Mouse (Mus musculus) embryonic fibroblast, embryonic 13.5 days (primary cell): Measurements from ENCODE around the gene Hbp1. TPM values are rescaled to one million over a fixed set of nuclear protein-coding genes. Genes with fewer than 3 reads are reported as not detected.

ENCODE experiments used
- H3K27ac ChIP-seq: 2 replicates; pipeline ENCODE4 v1.5.1; 2012; ENCODE audit warnings: low read length, control low read depth, inconsistent platforms; ENCODE audit not compliant: insufficient read depth
- H3K4me1 ChIP-seq: 2 replicates; pipeline ENCODE4 v1.6.1; 2011; ENCODE audit warnings: low read length; ENCODE audit not compliant: control insufficient read depth, insufficient read depth
- H3K4me3 ChIP-seq: 2 replicates; pipeline ENCODE4 v1.5.1; 2011; ENCODE audit warnings: mild to moderate bottlenecking, control low read depth, low read length; ENCODE audit not compliant: insufficient read depth
- CTCF ChIP-seq: IDR thresholded peaks from 2 replicates; pipeline ENCODE4 v1.5.1; 2011; ENCODE audit warnings: mild to moderate bottlenecking, control low read depth, low read length, moderate library complexity, borderline replicate concordance; ENCODE audit not compliant: insufficient read depth
- POLR2A ChIP-seq: IDR thresholded peaks from 2 replicates; pipeline ENCODE4 v1.6.1; 2011; ENCODE audit warnings: low read depth, mild to moderate bottlenecking, control low read depth, low read length, moderate library complexity
- polyA plus RNA-seq: library from polyadenylated mRNA; stranded (reverse); fragments of >200 nt; gene quantifications from 2 replicates; pipeline ENCODE4 v1.2.4, GENCODE M21; 2011; ENCODE audit warnings: low read depth; ENCODE audit not compliant: missing spikeins, insufficient read length

Hbp1 gene
- polyA plus RNA-seq, 1 experiment: 104 TPM

DNA sequence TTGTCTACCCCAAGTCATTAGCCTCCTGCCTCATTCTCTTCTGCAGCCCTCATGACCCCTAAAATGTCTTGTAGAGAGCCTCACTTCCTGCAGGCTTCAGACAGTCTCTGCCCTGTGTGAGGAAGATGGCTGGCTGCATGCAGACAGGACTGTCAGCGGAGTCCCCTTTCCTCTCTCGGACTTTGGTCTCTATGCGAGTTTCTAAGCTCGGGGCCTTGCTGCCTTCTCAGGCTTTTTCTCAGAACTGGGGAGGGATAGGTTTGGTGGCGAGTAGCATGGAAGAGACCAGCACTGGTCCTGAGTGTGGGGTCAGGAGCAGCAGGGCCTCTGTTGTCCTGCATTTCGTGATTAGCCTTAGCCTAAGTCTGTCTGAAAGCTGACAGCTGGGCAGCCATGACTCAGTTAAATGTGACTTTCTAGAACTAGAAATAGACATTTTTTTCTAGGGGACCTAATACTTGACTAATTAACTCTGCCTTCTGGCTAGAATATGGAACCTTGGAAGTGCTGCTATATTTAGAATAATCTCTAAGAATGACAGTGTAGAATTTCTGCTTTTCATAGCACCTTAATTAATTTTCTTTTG lies 37.3 kb downstream of the Hbp1 start:
- TF ChIP-seq POLR2A: no peak
- no peak overlapping the region for H3K27ac ChIP-seq
- H3K4me3 ChIP-seq: no peak overlapping the region
- H3K4me1 ChIP-seq: no peaks in the 10 kb centered on the region

DNA sequence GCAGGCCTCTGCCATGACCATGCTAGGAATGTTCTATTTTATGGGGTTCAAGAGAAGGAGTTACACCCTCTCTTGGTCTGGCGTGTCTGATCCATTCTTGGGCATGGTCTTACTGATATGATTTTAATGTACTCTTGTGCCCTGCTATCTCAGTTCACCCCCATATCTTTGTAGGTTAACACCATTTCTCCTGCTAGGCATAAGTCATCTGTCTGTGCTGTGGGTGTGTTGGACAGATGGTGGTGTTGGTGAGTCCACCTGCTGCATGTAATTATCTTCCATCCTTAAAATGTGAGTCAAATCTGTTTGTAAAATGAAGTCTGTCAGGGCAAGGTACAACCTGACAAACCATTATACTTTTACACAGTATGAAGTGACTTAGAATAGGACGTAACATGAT lies 42.9 kb downstream of the Hbp1 start:
- no peak for TF ChIP-seq POLR2A
- TF ChIP-seq CTCF: no peak

DNA sequence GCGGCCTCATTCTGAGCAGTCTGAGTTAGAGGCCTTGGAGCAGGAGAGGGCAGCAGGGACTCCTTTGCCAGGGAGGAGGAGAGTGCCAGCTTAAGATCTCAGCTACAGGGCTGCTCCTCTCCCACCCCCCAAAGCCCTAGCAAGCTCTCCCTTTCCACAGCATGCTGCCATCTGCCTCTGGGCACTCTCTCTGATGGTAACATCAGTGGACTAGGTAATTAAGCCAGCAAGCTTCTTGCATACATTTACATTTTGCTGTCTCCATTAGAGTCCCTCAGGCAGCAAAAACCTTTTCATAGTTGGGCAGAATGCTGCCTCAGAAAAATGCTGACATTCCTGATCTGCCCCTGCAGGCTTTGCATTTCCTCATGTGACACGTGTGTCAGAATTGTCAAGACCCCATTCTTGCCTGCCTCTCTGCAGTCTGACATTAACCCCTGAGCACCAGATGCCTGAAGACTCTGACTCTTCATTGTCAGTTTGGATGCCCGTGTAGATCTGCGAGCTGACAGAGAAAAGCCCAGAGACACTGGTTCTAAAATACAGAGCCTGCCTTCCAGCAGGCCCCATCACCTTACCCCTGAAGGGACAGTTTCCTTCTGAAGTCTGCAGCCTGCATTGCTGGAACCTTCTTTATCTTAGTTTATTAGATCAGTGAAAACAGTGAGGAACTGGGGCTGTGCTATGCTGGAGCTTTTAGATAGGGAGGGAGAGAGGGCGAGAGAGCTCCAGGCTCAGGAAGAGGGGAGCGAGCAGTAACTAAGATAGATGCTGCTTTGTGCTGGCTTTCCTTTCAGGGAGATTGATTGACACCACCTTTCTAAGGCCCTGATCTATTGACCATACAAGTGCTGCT lies 44.4 kb downstream of the Hbp1 start:
- TF ChIP-seq POLR2A (no peak), CTCF (no peak)
- Histone ChIP-seq H3K4me3 (no peak overlapping the region), H3K4me1 (no peaks in the 10 kb centered on the region), H3K27ac (no peak overlapping the region)

More for the DNA sequence above, 42.9 kb downstream of the Hbp1 start:
- Histone ChIP-seq H3K27ac (no peak overlapping the region), H3K4me1 (no peaks in the 10 kb centered on the region), H3K4me3 (no peak overlapping the region)

DNA sequence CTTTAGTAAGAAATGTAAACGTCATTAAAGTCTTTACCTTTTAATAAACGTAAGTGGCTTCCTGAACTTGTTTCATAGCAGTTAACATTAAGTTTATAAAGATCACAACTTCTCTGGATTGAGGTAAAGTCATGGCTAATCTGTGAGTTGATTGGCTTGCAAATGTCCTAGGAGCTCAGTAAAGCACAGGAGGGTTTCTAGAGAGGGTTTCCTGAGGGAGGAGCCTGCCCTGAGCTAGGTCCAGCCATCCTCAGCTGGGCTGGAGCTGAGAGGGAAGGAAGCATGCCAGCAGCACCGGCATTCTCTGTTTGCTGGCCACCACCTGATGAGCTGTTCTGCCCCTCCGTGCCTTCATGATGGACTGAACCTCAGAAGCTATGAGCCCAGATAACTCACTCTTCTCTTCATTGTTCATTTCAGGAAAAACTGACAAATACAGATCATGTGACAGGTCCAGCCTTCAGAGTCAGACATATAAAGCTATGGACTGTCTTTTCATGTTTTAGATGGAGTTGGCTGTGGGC lies 49.9 kb downstream of the Hbp1 start:
- TF ChIP-seq POLR2A: no peak
- no peak for TF ChIP-seq CTCF
- Histone ChIP-seq H3K27ac (no peak overlapping the region), H3K4me1 (no peaks in the 10 kb centered on the region; the same call in 1 of the 2 replicates), H3K4me3 (no peak overlapping the region)

DNA sequence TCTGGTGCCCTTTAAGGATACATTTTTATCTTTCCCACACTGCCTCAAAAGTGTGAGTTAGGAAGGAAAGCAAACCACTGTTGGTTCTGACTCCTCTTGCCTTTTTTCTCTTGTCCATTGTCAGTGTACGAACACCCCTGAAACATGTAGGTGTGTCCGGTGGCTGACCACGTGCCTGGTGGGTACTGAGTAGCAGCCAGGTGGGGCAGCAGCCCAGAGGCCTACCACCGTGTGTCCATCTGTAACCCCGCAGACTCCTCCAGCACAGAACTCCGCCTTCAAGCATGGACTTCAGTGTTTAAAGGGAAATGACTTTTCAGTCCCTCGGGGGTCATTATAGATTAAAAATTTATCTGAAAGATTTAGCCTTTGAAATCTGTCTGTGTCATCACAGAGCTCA lies 52.9 kb downstream of the Hbp1 start:
- no peak overlapping the region for H3K4me3 ChIP-seq
- H3K4me1 ChIP-seq: no peaks in the 10 kb centered on the region; the same call in 1 of the 2 replicates
- TF ChIP-seq CTCF (no peak), POLR2A (no peak)
- no peak overlapping the region for H3K27ac ChIP-seq

DNA sequence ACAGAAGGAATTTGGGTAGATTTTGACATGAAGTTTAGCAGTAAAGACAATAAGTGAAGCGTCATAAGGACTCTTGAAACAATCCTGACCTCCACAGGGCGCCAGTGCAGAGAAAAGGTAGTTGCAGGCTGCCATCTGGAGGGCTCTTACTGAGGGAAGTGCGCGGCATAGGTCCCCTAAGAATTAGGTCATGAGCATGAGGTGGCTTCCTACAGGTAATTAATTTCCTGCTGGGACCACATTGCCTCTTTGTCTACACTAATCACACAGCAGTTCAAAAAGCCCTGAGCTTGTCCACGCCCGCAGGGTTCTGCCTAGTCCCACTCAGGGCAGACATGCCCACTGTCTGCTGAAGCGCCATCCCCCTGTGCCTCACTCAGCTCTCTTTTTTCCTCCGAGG lies 53.3 kb downstream of the Hbp1 start:
- H3K4me3 ChIP-seq: no peak overlapping the region
- H3K27ac ChIP-seq: no peak overlapping the region
- TF ChIP-seq POLR2A: no peak
- TF ChIP-seq CTCF: no peak
- no peaks in the 10 kb centered on the region; the same call in 1 of the 2 replicates for H3K4me1 ChIP-seq

DNA sequence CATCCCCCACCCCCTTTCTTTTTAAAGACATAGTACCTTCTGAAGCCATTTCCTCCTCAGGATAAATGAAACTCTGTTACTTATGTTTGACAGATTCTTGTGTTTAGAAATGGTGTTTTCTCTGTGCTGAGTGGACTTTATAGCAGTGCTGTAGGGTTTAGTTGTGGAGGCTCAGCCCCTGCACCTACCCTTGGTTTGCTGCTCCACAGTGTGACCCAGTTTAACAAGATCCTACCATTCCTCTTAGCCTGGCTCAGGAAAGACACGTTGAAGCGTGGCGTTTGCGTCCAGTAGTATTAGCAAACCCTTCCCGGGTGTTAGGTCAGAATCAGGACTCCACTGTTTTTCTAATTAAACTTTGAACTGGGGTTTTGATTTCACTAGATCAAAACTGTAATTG lies 54.0 kb downstream of the Hbp1 start:
- no peak overlapping the region for H3K4me3 ChIP-seq
- TF ChIP-seq POLR2A (no peak), CTCF (no peak)
- no peaks in the 10 kb centered on the region; the same call in 1 of the 2 replicates for H3K4me1 ChIP-seq
- no peak overlapping the region for H3K27ac ChIP-seq

DNA sequence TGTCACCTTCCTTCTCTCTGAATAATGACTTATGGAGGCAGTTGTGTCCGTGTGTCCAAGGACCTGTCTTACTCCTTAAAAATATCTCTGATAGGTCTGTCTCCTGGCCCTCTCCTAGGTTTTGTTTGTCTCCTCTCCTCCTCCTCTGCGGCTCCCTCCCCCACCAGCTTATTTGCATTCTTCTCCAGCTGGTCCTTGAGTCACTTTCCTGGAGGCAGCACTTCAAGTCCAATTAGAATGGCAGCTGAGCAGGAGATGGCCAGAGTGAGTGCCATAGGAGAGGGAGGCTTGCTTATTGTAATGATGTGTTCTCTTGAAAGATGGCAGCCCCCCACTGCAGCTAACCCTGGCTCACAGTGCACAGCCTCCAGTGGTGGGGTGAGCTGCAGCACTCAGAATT lies 54.4 kb downstream of the Hbp1 start:
- Histone ChIP-seq H3K27ac (no peak overlapping the region), H3K4me3 (no peak overlapping the region), H3K4me1 (no peaks in the 10 kb centered on the region; the same call in 1 of the 2 replicates)
- TF ChIP-seq CTCF: no peak
- no peak for TF ChIP-seq POLR2A

DNA sequence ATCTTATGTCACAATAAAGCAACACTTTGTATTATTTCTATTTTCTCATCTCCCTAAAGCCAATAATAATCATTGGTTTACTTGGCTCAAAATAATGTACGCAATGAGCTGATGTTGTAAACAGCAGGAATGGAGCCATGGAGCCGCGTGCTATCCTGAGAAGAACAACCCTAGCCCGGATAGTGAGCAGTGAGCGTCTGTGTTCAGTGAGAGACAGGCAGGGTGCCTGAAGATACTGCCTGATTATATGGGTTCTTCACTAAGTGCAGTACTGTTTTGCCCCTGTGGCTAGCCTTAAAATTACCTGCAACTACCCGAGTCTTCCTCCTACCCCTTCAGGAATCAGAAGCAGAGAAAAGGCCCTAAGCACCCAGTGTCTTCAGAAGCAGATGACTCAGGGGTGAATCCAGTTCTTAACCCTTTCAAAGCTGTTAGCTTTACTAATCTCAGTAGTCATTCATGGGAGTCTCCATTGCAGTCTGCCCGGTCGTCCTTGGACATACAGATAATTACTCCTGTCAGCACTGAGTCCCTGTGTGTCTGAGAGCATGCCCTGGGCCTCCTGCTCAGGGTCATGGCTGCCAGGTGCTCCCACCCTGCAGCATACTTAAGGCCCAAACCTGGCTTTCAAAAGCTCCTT lies 55.1 kb downstream of the Hbp1 start:
- TF ChIP-seq POLR2A (no peak), CTCF (no peak)
- Histone ChIP-seq H3K27ac (no peak overlapping the region), H3K4me3 (no peak overlapping the region), H3K4me1 (no peaks in the 10 kb centered on the region; the same call in 1 of the 2 replicates)
